Mouse (Mus musculus) heart, embryonic 16.5 days (tissue): Measurements from ENCODE around the gene Rpusd2. TPM values are rescaled to one million over a fixed set of nuclear protein-coding genes. Genes with fewer than 3 reads are reported as not detected.
"Not testable (repeated sequence)": the region's sequence is repeated elsewhere in the genome, so short reads cannot be mapped to it uniquely, and the experiment has no call there.

Experiments
- ATAC-seq: fragments of 200-750 bp; cut with Nextera tagmentation; replicated peaks from 2 replicates; pipeline ENCODE4 v1.8.0; 2017; ENCODE audit warnings: moderate number of reproducible peaks; ENCODE audit not compliant: insufficient read depth, low FRiP score; ENCODE audit errors: extremely low read depth
- H3K27ac ChIP-seq: fragments of 300-500 bp; sonication (generic); 2 replicates; pipeline ENCODE4 v1.5.1; 2014; ENCODE audit warnings: mild to moderate bottlenecking, low read length, control low read depth, moderate library complexity
- H3K27me3 ChIP-seq: fragments of 300-500 bp; sonication (generic); 2 replicates; pipeline ENCODE4 v1.6.1; 2014; ENCODE audit warnings: low read length, mixed read lengths; ENCODE audit not compliant: control insufficient read depth, insufficient read depth
- H3K36me3 ChIP-seq: fragments of 300-500 bp; sonication (generic); 2 replicates; pipeline ENCODE4 v1.6.1; 2014; ENCODE audit not compliant: control insufficient read depth, insufficient read depth
- H3K4me1 ChIP-seq: fragments of 300-500 bp; sonication (generic); 2 replicates; pipeline ENCODE4 v1.6.1; 2014; ENCODE audit warnings: low read length, mixed read lengths; ENCODE audit not compliant: control insufficient read depth, insufficient read depth
- H3K4me2 ChIP-seq: fragments of 300-500 bp; sonication (generic); 2 replicates; pipeline ENCODE4 v1.6.1; 2014; ENCODE audit warnings: low read depth, mild to moderate bottlenecking, control low read depth, low read length
- H3K4me3 ChIP-seq: fragments of 300-500 bp; sonication (generic); 2 replicates; pipeline ENCODE4 v1.5.1; 2014; ENCODE audit warnings: mild to moderate bottlenecking, control low read depth, low read length
- H3K9ac ChIP-seq: fragments of 300-500 bp; sonication (generic); 2 replicates; pipeline ENCODE4 v1.6.1; 2014; ENCODE audit warnings: low read length, control low read depth
- H3K9me3 ChIP-seq: fragments of 300-500 bp; sonication (generic); replicated peaks from 2 replicates; pipeline ENCODE4 v1.6.1; 2016; ENCODE audit warnings: low read length; ENCODE audit not compliant: control insufficient read depth
- WGBS: fragments of 180-500 bp; shearing (Covaris S2); extraction: QIAGEN DNeasy Blood & Tissue Kit; methylation state at CpG from one replicate; pipeline ENCODE4 v1.1.7; 2014; 5-methylcytosine and 5-hydroxymethylcytosine counted together
- polyA plus RNA-seq: library from polyadenylated mRNA; unstranded; fragments of >200 nt; fragmentation: Nextera tagmentation; extraction: Ambion mirVana; gene quantifications from 2 replicates; pipeline ENCODE4 v1.2.1, GENCODE M21; 2015

Gene Rpusd2
- polyA plus RNA-seq, 1 experiment from 2014 or later: 5.3 TPM

- Histone ChIP-seq H3K4me2 (peak overlapping the region; percentile 52; the same call in 1 of the 2 replicates), H3K36me3 (peaks cover 12% of the 10 kb centered on the region), H3K27me3 (no peaks in the 10 kb centered on the region), H3K27ac (peak overlapping the region; percentile 80), H3K4me1 (peaks cover 15% of the 10 kb centered on the region), H3K4me3 (no peak overlapping the region), H3K9me3 (0 out of 2 replicates have a peak, but pooled peaks cover 3% of the 10 kb centered on the region), H3K9ac (no peak overlapping the region)
- 73% methylated on average over 7 of the region's 7 CpGs for WGBS
- ATAC-seq: no peak
These were observed 19.6 kb upstream of the Rpusd2 start for GRCm38 (mm10) chr2:119014989-119015388.

DNA sequence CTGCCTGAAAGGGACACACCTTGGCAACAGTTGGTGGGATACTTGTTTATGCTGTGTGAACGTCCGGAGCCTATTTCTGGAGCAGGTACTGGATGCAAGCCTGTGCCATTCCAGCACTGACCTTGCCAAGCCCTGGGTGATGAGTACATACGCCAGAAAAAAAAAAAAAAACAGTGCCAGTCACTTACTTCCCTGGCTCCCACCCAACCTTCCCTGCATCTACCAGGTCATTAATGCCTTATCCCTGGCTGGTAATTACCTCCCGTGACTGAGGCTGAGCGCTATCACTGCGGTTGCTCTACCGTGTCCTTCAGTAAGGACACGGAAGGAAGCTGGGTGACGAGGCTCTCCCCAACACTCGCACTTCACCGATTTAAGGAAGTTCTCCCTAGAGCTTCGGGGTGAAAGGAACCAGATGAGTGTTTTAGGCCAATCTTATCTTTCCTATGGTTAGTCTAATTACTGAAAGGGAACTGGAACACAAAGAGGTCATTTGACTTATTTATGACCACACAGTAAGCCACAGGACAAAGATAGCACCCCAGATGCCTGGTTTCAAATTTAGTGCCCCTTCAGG, 18.9 kb upstream of the Rpusd2 start:
- WGBS: 31% methylated on average over 12 of the region's 12 CpGs
- H3K27ac ChIP-seq: peak overlapping the region; percentile 80
- 0 out of 2 replicates have a peak, but pooled peaks cover 3% of the 10 kb centered on the region for H3K9me3 ChIP-seq
- H3K27me3 ChIP-seq: no peaks in the 10 kb centered on the region
- peak overlapping the region; percentile 52 for H3K4me2 ChIP-seq
- H3K36me3 ChIP-seq: peaks cover 16% of the 10 kb centered on the region
- H3K4me3 ChIP-seq: no peak overlapping the region
- peaks cover 15% of the 10 kb centered on the region for H3K4me1 ChIP-seq
- peak; percentile 79 for ATAC-seq
- peak overlapping the region; percentile 15; the same call in 1 of the 2 replicates for H3K9ac ChIP-seq

- Histone ChIP-seq H3K4me1 (peaks cover 15% of the 10 kb centered on the region), H3K36me3 (peaks cover 22% of the 10 kb centered on the region)
- H3K4me2 ChIP-seq, H3K9me3 ChIP-seq, H3K27ac ChIP-seq, H3K4me3 ChIP-seq, ATAC-seq, H3K27me3 ChIP-seq, H3K9ac ChIP-seq: not testable (repeated sequence)
- WGBS: 71% methylated on average over 4 of the region's 4 CpGs
These were observed 18.3 kb upstream of the Rpusd2 start for GRCm38 (mm10) chr2:119016312-119016711.

- H3K27ac ChIP-seq: no peak overlapping the region
- no peak overlapping the region for H3K9ac ChIP-seq
- no peak for ATAC-seq
- no peak overlapping the region for H3K4me2 ChIP-seq
- H3K4me1 ChIP-seq: peaks cover 15% of the 10 kb centered on the region
- peaks cover 35% of the 10 kb centered on the region for H3K36me3 ChIP-seq
- peaks cover 3% of the 10 kb centered on the region; the same call in 1 of the 2 replicates for H3K9me3 ChIP-seq
- no peak overlapping the region for H3K4me3 ChIP-seq
- 92% methylated on average over 3 of the region's 3 CpGs for WGBS
- H3K27me3 ChIP-seq: no peaks in the 10 kb centered on the region
These were observed 16.9 kb upstream of the Rpusd2 start for GRCm38 (mm10) chr2:119017647-119018046.

- no peak overlapping the region for H3K9ac ChIP-seq
- WGBS: 52% methylated on average over 22 of the region's 22 CpGs
- peaks cover 3% of the 10 kb centered on the region; the same call in 1 of the 2 replicates for H3K9me3 ChIP-seq
- H3K27me3 ChIP-seq: no peaks in the 10 kb centered on the region
- no peak overlapping the region for H3K4me3 ChIP-seq
- peaks cover 15% of the 10 kb centered on the region for H3K4me1 ChIP-seq
- peaks cover 39% of the 10 kb centered on the region for H3K36me3 ChIP-seq
- ATAC-seq: no peak
- no peak overlapping the region for H3K4me2 ChIP-seq
- H3K27ac ChIP-seq: peak overlapping the region; percentile 5
These were observed 16.0 kb upstream of the Rpusd2 start for GRCm38 (mm10) chr2:119018391-119019122.

DNA sequence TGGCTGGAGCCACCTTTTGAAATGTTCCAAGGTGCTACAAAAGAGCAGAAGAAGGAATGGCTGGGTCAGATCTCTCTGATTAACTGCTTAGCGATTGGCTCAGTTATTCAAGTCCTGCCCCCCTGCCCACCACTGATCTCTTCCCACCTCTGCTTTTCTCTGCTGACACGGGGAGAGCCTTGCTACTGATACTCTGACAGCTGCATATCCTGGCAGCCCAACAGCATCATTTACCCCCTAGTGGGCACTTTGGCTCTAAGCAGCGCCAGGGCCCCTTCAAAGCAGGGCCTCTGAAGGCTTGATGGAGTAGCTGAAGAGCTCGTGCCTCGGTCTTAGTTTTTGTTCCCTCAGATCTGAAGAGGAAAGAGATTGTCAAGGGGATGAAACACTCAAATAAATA, 15.5 kb upstream of the Rpusd2 start:
- WGBS: 24% methylated on average over 5 of the region's 5 CpGs
- H3K9me3 ChIP-seq: peaks cover 3% of the 10 kb centered on the region; the same call in 1 of the 2 replicates
- no peak overlapping the region for H3K4me2 ChIP-seq
- no peaks in the 10 kb centered on the region for H3K27me3 ChIP-seq
- peaks cover 41% of the 10 kb centered on the region for H3K36me3 ChIP-seq
- ATAC-seq: no peak
- no peak overlapping the region for H3K4me3 ChIP-seq
- H3K9ac ChIP-seq: no peak overlapping the region
- H3K27ac ChIP-seq: peak overlapping the region; percentile 5
- peaks cover 15% of the 10 kb centered on the region for H3K4me1 ChIP-seq

DNA sequence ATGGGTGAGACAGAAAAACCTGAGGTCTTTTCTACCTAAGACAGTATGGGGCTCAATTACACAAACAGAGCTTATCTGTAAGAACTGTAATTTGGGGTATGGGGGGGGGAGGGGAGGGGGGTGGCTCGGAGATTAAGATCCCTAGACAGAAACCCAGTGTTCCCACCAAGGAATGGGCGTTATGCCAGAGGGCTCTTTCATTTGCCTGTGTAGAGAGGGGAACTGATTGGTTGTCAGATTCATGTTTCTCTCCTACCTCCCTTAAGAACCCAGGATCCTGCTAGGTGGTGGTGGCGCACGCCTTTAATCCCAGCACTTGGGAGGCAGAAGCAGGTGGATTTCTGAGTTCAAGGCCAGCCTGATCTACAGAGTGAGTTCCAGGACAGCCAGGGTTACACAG, 15.1 kb upstream of the Rpusd2 start:
- peaks cover 15% of the 10 kb centered on the region for H3K4me1 ChIP-seq
- H3K9me3 ChIP-seq: peaks cover 3% of the 10 kb centered on the region; the same call in 1 of the 2 replicates
- no peak overlapping the region for H3K4me2 ChIP-seq
- no peak overlapping the region for H3K27ac ChIP-seq
- H3K9ac ChIP-seq: no peak overlapping the region
- H3K4me3 ChIP-seq: no peak overlapping the region
- H3K27me3 ChIP-seq: no peaks in the 10 kb centered on the region
- no peak for ATAC-seq
- WGBS: 59% methylated on average over 4 of the region's 4 CpGs
- peaks cover 41% of the 10 kb centered on the region for H3K36me3 ChIP-seq

DNA sequence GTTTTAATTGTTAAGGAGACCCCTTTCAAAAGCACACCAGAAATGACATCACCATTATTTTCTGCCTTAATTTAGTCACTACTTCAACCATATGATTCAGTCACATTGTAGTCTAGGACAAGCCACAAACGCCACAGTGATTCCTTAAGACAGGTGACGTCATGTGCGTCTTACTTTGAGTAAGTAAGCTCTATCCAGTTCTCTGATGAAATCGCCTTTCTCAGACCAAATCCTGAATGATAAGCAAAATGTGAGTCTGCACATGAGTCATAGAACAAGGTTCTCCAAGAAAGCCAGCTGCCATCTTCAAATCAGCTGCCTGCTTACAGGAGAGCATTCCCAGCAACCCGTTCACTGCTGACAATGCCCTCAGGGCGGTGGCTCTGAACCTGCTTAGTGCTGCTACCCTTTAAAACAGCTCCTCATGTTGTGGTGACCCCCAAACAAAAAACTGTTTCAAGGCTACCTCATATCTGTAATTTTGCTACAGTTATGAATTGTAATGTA, 11.4 kb upstream of the Rpusd2 start:
- H3K27ac ChIP-seq: no peak overlapping the region
- no peak overlapping the region for H3K4me2 ChIP-seq
- no peak overlapping the region for H3K9ac ChIP-seq
- no peaks in the 10 kb centered on the region; the same call in 1 of the 2 replicates for H3K9me3 ChIP-seq
- ATAC-seq: no peak
- no peaks in the 10 kb centered on the region for H3K27me3 ChIP-seq
- WGBS: 88% methylated on average over 6 of the region's 6 CpGs
- peaks cover 41% of the 10 kb centered on the region for H3K36me3 ChIP-seq
- peaks cover 8% of the 10 kb centered on the region; the same call in 1 of the 2 replicates for H3K4me1 ChIP-seq
- no peak overlapping the region for H3K4me3 ChIP-seq
